Comparison of ENCODE assay signal across 9 mouse cellular contexts in the genomic region with DNA sequence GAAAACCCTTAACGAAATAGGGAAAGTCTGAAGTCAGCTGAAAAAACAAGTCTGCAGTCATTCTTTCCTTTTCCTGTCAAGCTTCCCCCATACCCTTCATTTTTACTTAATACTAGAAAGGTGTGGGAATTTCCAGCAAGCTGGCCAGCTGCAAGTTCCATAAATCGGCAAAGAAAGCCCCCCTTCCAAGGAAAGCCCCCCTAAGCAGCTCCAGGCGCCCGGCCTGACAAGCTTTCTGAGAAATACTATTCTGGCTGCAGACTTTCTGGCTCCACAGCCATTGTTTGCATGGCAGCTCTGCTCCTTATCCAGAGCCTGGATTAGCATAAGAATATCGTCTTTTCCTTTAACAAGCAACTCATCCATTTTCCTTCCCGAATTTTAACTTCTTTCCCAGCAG. TPM values are rescaled to one million over a fixed set of nuclear protein-coding genes. Genes with fewer than 3 reads are reported as not detected.
DNase-seq lines count a peak whose midpoint lies in the region; ATAC-seq and TF ChIP-seq lines count a peak whose summit lies in the region.
"Had no signal": no experiment of that assay in that cellular context is flagged by ENCODE, and none has a peak within 500 bp of the region (broad histone marks: within the 10 kb centered on the region; RNA-seq: fewer than 3 reads in every experiment).

No protein-coding gene starts in this region.

- peaks cover 25% of the 10 kb centered on the region for H3K4me1 ChIP-seq in kidney, embryonic 16.5 days (ENCODE audit: insufficient read depth, low read length)
- peaks cover 19% of the 10 kb centered on the region for H3K4me1 ChIP-seq in embryonic facial prominence, embryonic 13.5 days
- no peaks in the 10 kb centered on the region for H3K4me1 ChIP-seq in hindbrain, postnatal 0 days (ENCODE audit: insufficient read depth, low read length)
- H3K4me1 ChIP-seq in neural tube, embryonic 14.5 days (ENCODE audit: control insufficient read depth, insufficient read depth, low read length) = peaks cover 4% of the 10 kb centered on the region; the same call in 1 of the 2 replicates

- H3K36me3 ChIP-seq in kidney, embryonic 16.5 days (ENCODE audit: insufficient read depth, low read length) = 0 out of 2 replicates have a peak, but pooled peaks cover 3% of the 10 kb centered on the region
- H3K36me3 ChIP-seq in embryonic facial prominence, embryonic 13.5 days = 0 out of 2 replicates have a peak, but pooled peaks cover 8% of the 10 kb centered on the region
- no peaks in the 10 kb centered on the region for H3K36me3 ChIP-seq in hindbrain, postnatal 0 days (ENCODE audit: insufficient read depth, low read length)
- no peaks in the 10 kb centered on the region for H3K36me3 ChIP-seq in neural tube, embryonic 14.5 days (ENCODE audit: control insufficient read depth, insufficient read depth, low read length)

- ATAC-seq in kidney, embryonic 16.5 days (ENCODE audit: low FRiP score, low TSS enrichment) = no peak
- ATAC-seq in embryonic facial prominence, embryonic 13.5 days (ENCODE audit: insufficient number of reproducible peaks, insufficient read depth, low FRiP score, low TSS enrichment, low read depth) = no peak
- ATAC-seq in hindbrain, postnatal 0 days = peak; percentile 61
- ATAC-seq in neural tube, embryonic 14.5 days (ENCODE audit: low read depth) = no peak; the same call in 1 of the 2 replicates
- no peak for ATAC-seq in megakaryocyte-erythroid progenitor cell, adult 5-6 weeks (replicated peaks; ENCODE audit: low FRiP score, low TSS enrichment, poor library complexity, severe bottlenecking)

- H3K27me3 ChIP-seq in kidney, embryonic 16.5 days (ENCODE audit: insufficient read depth, low read length) = no peaks in the 10 kb centered on the region
- no peaks in the 10 kb centered on the region for H3K27me3 ChIP-seq in embryonic facial prominence, embryonic 13.5 days
- H3K27me3 ChIP-seq in hindbrain, postnatal 0 days (ENCODE audit: insufficient read depth, low read length) = no peaks in the 10 kb centered on the region
- no peaks in the 10 kb centered on the region for H3K27me3 ChIP-seq in neural tube, embryonic 14.5 days (ENCODE audit: control insufficient read depth, insufficient read depth, low read length)

- no peak for TF ChIP-seq CTCF in hindbrain, postnatal 0 days (IDR thresholded peaks at IDR 0.05; ENCODE audit: low read depth)

- H3K4me3 ChIP-seq in kidney, embryonic 16.5 days (ENCODE audit: low read length) = no peak overlapping the region
- H3K4me3 ChIP-seq in embryonic facial prominence, embryonic 13.5 days = no peak overlapping the region
- no peak overlapping the region for H3K4me3 ChIP-seq in hindbrain, postnatal 0 days (ENCODE audit: low read length)
- no peak overlapping the region for H3K4me3 ChIP-seq in neural tube, embryonic 14.5 days (ENCODE audit: low read depth, low read length)

- peak overlapping the region; percentile 20; the same call in 1 of the 2 replicates for H3K27ac ChIP-seq in kidney, embryonic 16.5 days (ENCODE audit: low read length)
- H3K27ac ChIP-seq in embryonic facial prominence, embryonic 13.5 days = peak overlapping the region; percentile 64; the same call in 1 of the 2 replicates
- H3K27ac ChIP-seq in hindbrain, postnatal 0 days = peak overlapping the region; percentile 63
- H3K27ac ChIP-seq in neural tube, embryonic 14.5 days (ENCODE audit: low read depth, low read length) = peak overlapping the region; percentile 24

- no peak for DNase-seq in kidney, adult 8-10 months
- DNase-seq in hindbrain, postnatal 0 days (ENCODE audit: low spot score) = peak; percentile 48
- no peak for DNase-seq in frontal cortex, adult 2 months (ENCODE audit: extremely low spot score in 1 of 2, low spot score in 1 of 2)
- no peak for DNase-seq in layer of hippocampus, postnatal 14 days (ENCODE audit: low spot score in 2 of 2)
- DNase-seq: gastrocnemius, postnatal 10 days had no signal

- no peaks in the 10 kb centered on the region for H3K9me3 ChIP-seq in kidney, embryonic 16.5 days (ENCODE audit: low read length)
- H3K9me3 ChIP-seq in embryonic facial prominence, embryonic 13.5 days = no peaks in the 10 kb centered on the region
- no peaks in the 10 kb centered on the region for H3K9me3 ChIP-seq in hindbrain, postnatal 0 days (ENCODE audit: low read length)
- no peaks in the 10 kb centered on the region for H3K9me3 ChIP-seq in neural tube, embryonic 14.5 days (ENCODE audit: control insufficient read depth, low read length)

- no peak overlapping the region for H3K4me2 ChIP-seq in kidney, embryonic 16.5 days (replicated peaks; ENCODE audit: low read depth, low read length)
- H3K4me2 ChIP-seq in embryonic facial prominence, embryonic 13.5 days = no peak overlapping the region
- no peak overlapping the region for H3K4me2 ChIP-seq in hindbrain, postnatal 0 days (ENCODE audit: low read depth, low read length)
- no peak overlapping the region for H3K4me2 ChIP-seq in neural tube, embryonic 14.5 days (ENCODE audit: low read depth, low read length)

- WGBS in kidney, embryonic 16.5 days = 27% methylated on average over 6 of the region's 6 CpGs
- 17% methylated on average over 6 of the region's 6 CpGs for WGBS in embryonic facial prominence, embryonic 13.5 days
- 13% methylated on average over 6 of the region's 6 CpGs for WGBS in hindbrain, postnatal 0 days
- WGBS in neural tube, embryonic 14.5 days = 11% methylated on average over 6 of the region's 6 CpGs

- H3K9ac ChIP-seq in kidney, embryonic 16.5 days (replicated peaks; ENCODE audit: low read length) = no peak overlapping the region
- H3K9ac ChIP-seq in embryonic facial prominence, embryonic 13.5 days = no peak overlapping the region
- no peak overlapping the region for H3K9ac ChIP-seq in hindbrain, postnatal 0 days (replicated peaks; ENCODE audit: low read length)
- no peak overlapping the region for H3K9ac ChIP-seq in neural tube, embryonic 14.5 days (replicated peaks; ENCODE audit: low read depth, low read length)

RNA-seq across cellular contexts. Expression of gene Bmpr1a, which starts 49.5 kb away (rescaled TPM):
- 24.9 and 38.5 TPM in 2 replicates for polyA plus RNA-seq in kidney, embryonic 16.5 days (2015; fragmentation: Nextera tagmentation; extraction: Ambion mirVana)
- polyA plus RNA-seq in embryonic facial prominence, embryonic 13.5 days (2015; fragmentation: Nextera tagmentation; extraction: Ambion mirVana) = 58.1 and 64.9 TPM in 2 replicates
- 52.5 and 53.8 TPM in 2 replicates for total RNA-seq in hindbrain, postnatal 0 days (2014; rRNA removed)
- polyA plus RNA-seq in hindbrain, postnatal 0 days (2015; fragmentation: Nextera tagmentation; extraction: Ambion mirVana) = 20.6 and 21.1 TPM in 2 replicates
- 26.9 and 29.1 TPM in 2 replicates for polyA plus RNA-seq in neural tube, embryonic 14.5 days (2014; fragmentation: Nextera tagmentation; extraction: Ambion mirVana)
- polyA plus RNA-seq in frontal cortex, adult 2 months (2012; rRNA removed) = 23.8 and 28.0 TPM in 2 replicates
- total RNA-seq in megakaryocyte-erythroid progenitor cell, adult 5-6 weeks (2014; fragmentation: Nextera tagmentation) = 0.49 TPM in 1 of 2 replicates, not detected in the other
- not detected in 2 replicates for total RNA-seq in megakaryocyte-erythroid progenitor cell, adult 5-6 weeks (2017)
- 10 to 100 TPM; 38.3 to 41.4 TPM for total RNA-seq in layer of hippocampus, postnatal 14 days (2021)
